Mouse (Mus musculus) ovary, postnatal 10 days (tissue): ENCODE data around the gene Layn.

Experiments used
- DNase-seq: peaks from one replicate; pipeline ENCODE4 v3.0.0; 2022; ENCODE audit warnings: low spot score

Layn gene

DNA sequence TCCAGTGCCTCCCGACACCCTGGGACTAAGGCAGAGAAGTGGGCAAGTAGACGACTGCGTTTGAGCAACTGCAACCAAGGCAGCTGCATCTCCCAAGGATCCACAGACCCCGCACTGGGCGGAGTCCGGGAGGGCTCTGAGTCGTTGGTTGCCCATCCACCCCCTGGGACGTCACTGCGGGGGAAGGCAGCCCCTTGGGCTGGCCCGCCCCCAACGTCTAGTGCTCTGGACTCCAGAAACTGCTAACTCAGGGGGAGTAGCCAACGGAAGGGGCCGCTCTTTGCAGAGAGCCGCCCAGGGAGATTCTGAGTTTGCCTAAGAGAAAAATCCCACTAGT is at the start of gene Layn:
TSS of gene Layn (minus strand) at position 116 of the 337 bp plus-strand sequence.
- peak; percentile 77 for DNase-seq

DNA sequence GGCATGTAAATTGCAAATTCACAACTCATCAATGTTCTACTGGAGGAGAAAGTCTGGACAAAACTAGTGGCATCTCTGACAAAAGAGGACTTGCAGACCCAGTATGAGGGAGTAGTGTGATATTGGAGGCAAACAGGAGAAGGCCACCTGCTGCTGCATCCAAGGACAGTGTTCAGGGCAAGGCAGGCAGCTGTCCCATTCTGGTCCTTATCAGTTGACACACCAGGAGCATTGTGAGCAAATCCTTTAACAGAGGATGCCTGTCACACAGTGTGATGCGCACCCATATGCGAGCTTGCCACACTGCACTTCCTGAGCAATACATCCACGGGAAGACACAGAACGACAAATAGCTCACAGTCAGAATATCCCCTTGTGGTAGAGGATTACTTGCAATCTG is 37.9 kb upstream of the Layn start:
- DNase-seq = no peak

DNA sequence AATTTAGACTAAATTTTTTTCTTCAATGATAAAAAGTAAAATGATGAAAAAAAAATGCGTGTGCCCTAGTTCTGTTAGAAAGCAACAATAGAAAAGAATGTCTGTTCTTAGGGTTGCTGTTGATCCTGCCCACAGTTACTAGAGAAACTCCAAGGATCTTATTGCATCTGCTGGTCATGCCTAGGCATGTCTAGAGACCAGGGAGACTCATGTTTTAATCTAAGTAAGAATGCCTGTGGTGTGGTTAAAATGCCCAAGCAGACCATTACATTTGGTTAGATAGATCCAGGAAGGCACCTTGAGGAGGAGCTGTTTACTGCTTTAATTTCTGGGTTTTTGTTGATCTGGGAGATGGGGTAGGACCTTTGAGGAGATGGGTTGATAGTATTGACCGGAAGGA is 28.9 kb upstream of the Layn start:
- DNase-seq = no peak

DNA sequence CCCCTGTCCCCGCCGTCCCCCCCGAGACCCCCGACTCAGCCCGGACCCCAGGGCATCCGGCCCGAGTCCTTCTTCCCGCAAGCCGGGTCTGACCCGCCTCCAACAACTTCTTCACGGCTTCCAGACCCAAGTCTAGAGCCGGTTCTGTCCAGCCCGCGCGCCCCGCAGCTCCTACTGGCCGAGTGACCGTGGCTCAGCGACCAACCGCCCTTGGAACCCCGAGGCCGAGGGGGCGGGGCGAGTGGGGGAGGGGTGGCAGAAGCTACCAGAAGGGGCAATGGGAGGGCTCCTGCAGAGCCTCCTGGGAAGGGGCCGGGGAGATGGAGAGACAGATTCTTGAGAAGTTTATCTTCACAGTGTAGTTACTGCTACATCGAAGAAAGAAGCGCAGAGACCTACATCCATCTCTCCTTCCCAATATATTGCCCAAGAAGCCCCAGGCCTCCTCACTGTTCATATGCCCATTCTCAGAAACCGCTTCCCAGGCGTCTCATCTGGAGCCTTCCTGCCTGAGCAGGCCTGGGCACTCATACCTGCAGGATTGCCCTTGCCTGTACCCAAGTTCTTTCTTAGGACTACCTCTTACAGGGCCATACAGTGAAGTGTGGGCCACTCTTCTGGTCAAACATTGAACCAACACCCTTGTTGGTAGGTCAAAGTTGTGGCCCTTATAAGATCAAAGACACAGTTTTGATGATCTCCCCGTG is 27.1 kb upstream of the Layn start:
- DNase-seq = peak; percentile 5

DNA sequence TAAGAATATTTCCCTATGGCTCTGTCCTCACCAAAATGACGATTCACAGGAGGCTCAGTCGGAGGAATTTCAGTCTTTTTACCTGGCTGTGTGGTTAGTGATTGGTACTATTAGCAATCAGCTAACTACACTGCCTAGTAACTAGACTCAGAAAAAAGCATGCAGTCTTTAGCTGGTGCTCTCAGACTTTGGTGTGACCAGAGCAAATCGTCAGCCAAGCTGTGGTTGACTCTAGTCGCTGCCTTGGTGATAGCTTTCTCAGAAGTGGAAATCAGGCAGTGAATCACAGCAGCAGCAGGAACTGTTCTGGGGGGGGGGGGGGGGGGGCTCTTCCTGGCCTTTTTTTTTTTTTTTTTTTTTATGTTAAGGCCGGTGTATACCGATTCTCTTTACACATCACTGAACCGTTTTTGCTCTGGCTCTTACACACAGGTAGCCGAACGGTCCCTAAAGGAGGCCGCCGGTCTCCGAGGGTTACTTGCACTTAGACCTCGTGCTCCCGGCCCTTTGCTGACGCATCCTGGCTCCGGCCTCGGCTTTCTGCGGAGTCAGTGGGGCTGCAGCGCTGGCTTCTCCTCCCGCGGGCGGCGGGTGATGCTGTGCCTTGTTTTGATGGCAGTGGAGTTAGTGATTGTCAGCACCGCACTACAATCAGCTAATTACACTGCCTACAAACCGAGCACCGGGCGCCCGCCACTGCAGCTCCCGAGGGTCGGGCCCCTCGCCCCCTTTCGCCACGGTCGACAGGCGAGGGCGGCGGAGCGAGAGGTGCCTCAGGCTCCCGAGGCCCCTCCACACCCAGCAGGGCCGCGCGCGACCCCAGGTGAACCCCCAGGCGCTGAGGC is 26.3 kb upstream of the Layn start:
- DNase-seq = peak; percentile 12

DNA sequence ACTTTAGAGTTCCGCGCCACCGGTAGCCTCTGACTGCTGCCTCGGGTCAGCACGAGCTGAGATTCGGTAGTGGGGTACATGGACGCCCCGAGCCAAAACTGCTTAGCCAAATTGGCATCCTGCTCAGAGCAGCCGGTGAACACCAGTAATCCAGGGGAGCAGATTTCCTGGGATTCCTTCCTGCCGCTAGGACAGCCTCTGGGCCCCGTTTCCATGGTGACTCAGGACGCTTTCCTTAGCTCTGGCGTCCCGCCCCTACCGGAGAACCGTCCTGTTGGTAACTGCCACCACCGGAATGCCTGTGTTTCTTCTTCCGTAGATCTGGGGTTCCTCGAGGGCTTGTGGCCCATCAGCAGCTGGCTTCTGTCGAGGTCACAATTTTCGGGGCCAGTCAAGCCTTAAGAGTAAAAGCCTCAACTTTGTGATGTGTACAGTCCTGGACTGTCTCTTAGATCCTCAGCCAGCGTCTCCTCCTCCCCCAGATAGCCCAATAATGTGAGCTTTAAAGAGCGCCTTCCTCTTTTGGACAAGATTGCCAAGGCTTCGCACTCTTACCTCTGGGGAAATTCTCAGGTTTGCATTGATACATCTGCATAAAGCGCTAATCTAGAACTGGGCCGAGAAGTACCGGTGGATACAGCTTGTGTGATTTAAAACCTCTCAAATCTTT is 25.0 kb upstream of the Layn start, which contains the start of gene 4833427G06Rik:
TSS of gene 4833427G06Rik (minus strand) at position 323 of the 670 bp plus-strand sequence.
- peak; percentile 11 for DNase-seq

DNA sequence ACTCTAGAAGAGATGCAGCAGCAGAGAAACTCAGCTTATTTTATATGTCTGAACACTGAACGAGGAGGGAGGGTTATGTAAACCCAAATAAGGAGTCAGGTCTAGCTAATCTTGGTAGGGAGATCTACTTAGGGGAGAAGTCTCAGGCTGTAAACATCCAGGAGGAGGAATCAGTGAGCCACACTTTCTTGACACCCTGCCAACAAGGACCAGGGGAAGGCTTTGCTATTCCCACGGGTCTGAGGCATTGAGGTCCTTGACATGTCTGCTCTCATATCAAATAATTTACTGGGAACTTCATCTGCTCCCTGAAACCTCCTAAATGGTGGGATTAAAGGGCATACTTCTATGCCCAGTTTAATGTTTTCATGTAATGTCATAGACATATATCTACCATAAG is 19.4 kb upstream of the Layn start:
- no peak for DNase-seq

DNA sequence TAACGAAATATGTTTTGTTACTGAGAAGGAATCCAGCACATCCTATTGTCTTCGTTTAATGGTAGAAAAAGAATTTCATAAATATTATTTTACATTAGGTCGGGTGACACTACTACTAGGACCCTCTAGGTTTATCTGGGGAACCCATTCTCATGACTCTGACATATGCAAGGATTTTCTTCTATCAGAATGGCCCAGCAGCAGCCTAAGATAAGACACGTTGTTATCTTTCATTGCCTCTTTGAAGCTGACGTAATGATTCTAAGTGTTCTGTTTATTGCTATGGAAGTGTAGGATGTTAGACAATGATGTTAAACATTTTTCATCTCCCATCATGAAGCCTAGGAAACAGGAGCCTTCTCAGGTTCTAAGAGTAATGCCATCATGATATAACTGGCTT is 16.8 kb upstream of the Layn start:
- DNase-seq = no peak

DNA sequence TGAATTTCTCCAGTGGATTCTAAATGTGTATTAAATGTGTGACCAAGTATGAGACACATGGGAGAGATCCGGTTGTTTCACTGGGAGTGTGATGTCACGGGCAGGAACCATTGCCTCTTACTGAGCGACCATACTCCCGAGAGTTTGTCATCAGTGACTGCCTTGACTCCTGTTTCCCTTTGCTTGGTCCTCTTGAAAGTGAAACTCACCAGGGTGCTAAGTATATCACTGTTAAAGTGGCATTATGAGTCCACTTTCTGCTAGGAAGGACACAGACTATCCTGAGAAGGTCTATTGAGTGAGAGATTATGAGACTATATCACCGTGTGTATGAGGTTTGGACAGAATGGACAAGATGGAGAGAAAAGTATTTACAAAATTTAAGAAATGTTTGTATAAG is 4.7 kb upstream of the Layn start:
- DNase-seq = no peak

DNA sequence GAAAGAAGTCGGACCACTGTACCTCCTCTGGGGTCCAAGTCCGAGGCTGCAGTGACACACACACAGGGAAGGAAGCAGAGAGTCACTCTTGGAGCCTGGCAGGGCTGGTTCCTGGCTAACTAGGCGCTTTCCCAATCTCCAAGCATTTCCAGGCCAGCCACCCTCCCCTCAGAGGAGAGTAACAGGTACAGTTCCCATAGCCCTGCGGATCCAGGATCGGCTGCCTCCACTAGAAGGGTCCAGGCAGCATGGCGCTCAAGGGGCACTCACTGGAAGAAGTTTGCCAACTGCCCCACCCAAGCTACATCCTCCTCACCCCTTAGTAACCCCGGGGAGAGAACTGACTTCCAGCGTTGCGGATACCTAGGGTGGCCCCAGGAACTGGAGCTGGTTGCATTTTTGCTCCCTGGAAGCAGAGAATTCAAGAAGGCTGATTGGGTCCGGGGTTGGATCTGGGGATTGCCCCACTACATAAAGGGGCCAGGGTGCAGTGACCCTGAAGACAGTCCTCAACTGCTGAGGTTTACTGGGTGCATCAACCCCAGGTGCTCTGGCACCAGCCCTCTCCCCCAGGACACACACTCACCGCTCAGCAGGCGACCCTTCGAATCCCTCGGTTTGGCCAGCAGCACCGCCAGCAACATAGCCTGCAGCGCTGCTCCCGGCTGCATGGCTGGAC is 455 bp downstream of the Layn start:
- peak; percentile 8 for DNase-seq

DNA sequence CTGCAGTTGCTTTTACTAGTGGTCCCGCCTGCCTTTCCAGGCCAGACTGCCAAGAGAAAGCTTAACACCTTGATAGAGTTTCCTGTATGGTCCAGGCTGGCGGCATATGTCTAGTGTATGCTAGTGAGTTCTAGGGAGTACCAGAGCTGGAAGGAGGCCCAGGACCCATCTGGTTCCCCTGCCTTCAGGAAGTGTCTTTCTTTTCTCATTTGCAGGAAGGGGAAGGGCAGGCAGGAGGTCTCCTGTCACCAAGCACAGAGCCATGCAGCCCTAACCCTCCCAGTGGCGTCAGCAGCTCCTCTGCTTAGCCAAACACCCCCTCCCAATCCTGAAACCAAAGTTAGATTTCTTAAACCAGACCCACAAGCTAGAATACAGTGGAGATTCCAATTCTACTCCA is 1.1 kb downstream of the Layn start:
- peak; percentile 5 for DNase-seq

DNA sequence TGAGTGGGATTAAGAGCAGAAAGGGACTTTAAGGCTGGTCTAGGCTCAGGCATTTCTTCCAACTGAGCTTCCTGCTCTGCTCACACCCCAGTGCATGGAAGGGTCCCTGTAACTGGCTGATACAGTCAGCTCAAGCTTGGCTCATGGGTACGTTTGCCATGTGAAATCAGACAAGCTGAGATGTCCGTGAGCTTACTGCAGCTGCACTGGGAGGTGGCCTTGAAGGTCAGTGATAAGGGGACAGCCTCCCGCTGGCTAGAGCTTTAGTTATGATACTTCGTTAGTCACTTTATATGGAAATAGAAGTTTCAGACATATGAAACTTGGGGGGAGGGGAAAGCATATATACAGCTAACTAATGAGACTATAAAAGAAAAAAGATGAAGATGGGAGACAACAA is 6.1 kb downstream of the Layn start:
- no peak for DNase-seq

DNA sequence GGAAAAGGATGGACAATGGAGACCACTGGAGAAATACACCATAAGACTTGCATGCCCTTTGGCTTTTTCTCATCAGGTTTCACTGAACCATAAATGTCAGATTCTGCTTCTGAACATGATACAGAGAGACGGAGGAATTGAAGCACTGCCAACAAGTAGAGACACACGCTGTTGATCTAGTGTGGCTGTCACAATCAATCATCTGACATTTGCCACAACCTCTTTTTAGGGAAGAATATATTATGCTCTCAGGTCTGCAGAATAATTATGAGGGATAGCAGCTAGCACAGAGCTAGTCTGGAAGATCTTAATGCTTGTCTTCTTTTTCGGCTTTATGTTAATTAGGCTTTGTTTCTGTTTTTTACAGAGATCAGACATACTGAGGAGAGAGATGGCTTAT is 8.7 kb downstream of the Layn start:
- no peak for DNase-seq

DNA sequence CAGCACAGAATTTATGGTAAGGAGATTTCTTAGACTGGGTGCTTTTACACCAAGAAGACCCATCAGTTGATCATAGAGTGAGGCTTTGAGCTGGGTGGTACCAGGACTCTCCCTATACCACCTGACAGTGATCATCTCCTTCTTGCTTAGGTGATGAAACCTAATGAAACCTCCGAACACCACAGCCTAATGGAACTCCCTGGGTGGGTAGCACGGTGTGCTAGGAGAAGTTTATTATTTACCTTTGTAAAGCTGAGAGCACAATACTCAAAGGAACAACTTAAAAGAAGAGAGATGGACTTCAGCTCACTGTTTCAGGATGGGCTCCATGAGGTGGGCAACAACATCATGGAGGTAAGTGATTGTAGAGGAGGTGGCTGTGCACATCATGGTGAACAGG is 16.3 kb downstream of the Layn start, which contains the start of gene Btg4:
TSS of gene Btg4 (plus strand) at position 301 of the 400 bp plus-strand sequence.
- DNase-seq = no peak

DNA sequence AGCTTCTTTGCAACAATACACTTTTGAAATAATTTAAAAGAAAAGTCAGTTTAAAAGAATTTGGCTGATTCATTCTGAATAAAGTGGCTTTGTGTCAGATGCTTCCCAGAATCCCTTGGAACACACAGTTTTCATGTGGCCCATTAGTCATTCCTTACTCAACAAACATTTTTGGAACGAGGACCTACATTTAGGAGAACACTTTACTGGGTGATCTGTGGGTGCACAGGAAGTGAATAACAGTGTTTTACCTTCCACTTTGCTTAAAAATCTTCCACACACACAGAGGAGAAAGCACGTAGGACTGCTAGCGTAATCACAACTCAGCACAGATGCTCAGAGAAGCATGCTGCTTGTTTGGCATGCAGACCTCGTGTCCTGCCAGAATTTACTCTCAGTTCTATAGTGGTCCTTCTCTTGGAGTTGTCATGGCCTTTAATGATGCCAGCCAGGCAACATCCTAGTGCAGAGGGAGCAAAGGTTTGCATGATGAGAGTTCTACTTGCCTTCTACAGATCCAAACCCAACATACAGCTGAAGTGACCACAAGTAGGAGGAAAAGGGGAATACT is 17.9 kb downstream of the Layn start:
- DNase-seq = no peak

DNA sequence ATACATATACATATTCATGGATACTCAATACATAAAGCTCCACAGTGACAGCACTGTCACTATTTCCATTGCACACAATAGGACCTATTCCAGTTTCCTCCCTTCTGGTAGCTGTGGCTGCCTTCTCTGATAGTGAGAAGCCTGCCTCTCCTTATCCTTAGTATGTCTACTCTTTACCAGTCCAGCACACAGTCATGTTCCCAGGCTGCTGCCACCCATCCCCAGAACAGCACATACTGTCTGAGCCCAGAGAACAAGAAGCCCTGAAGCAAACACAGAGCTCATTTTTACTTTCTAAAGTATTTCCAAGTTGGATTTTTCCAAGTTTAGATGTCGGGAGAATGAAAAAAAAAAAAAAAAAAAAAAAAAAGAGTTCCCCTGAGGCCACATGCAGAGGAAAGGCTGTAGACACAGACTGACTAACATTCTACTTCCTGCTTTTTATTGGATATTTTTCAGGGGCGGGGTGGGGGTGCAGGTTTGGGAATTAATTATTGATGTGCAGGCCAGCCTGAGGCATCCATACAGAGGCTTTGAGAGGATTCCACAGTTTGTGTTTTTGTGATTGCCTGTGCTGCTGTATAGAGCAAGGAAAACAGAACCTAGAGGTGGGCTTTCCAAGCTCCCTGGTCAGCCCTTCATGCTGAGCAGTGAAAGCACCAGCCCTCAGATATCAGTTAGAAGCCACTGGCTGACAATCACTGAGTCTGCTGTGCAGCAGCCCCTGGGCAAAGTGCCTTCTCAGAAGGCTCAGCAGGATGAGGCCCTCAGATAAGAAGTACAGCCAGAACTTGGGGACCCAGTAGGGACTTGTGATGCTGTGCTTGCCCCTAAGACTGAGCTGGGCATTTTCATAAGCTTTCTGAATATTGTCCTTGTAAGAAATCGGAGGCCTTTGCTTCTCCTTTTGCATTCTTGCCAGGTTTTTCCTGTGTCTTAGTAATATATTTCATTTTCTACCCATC is 20.3 kb downstream of the Layn start:
- DNase-seq = no peak

DNA sequence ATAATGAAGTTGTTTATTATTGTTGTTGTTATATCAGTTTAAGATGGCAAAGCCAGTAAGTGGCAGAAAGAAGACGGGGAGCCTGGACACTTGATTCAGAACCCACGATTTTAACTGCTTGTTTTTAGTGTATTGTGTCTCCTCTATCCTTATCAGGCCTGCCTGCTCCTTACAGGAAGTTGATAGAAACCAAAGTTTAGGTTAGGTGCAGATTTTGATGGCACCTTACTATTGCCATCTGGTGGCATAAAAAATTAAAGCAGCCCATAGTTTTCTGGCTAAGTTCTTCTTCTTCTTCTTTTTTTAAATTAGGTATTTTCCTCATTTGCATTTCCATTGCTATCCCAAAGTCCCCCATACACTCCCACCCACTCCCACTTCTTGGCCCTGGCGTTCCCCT is 24.7 kb downstream of the Layn start:
- DNase-seq = no peak

DNA sequence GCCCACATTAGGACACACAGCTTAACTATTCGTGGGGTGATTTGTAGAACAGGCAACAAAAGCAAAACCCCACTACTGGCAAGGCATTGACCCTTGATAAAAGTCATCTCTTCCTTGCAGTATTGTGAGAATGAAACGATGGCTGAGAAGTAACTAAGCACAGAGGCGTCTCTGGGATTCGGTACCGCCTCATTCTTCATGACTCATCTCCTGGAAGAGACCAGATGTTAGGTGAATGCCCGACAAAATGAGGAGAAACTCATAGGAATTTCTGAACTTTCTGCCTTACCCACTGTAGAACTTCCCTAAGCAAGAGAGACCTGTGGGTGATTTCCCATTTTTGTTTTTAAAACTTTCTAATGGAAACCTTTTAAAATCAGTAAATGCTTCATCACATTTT is 34.8 kb downstream of the Layn start:
- no peak for DNase-seq

DNA sequence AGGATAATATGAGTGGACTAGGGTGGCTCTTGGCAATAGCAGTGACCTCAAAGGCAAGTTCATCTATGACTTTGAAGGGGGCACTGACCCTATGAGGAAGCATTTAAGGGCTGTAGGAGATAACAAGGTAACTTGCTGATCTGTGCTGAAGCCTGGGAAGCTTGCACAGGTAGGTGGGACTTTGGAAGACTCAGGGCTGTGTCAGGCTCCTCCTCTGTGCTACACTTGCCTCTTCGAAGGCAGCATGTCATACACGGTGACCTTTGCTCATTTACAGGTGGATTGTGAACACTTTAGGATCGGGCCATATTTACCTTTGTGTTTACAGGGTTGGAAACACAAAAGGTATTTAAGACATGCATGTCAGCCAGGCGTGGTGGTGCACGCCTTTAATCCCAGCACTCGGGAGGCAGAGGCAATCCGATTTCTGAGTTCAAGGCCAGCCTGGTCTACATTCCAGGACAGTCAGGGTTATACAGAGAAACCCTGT is 35.4 kb downstream of the Layn start:
- DNase-seq = no peak

DNA sequence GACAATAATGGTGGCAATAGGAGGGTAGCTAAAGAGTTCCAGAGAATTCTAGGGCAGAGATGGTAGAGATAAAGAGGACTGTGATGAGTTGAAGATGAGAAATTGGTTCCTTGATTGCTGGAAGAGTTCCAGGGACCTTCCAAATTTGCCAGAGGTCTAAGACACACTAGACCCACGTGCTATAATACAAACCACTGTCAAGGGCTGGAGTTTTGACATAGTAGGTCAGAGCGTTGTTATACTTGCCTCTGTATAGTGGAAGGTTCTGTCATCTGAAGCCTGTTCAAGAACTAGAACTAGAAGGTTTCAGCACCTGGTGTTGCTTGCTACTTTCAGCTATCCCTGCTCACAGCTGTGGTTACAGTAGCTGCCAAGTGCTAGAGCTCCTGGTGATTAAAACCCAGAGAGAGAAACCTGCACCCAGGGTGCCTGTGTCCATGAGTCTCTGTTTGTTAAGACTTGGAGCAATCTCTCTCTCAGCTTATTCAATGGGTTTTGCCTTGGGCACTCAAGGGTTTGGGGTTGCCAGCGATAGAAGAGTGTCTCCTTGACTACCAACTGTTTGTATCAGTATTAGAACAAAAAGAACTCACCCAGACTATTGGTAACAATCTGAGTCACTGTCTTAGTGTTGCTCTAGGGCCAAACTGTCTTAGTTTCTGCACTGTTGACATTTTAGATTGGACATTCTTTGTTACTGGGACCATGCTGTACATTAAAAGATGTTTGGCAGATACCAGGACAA is 43.9 kb downstream of the Layn start:
- DNase-seq = no peak
